Mouse (Mus musculus): ENCODE data around the gene Mrpl24.
"Not testable (repeated sequence)": the region's sequence is repeated elsewhere in the genome, so short reads cannot be mapped to it uniquely, and the experiment has no call there.

DNA sequence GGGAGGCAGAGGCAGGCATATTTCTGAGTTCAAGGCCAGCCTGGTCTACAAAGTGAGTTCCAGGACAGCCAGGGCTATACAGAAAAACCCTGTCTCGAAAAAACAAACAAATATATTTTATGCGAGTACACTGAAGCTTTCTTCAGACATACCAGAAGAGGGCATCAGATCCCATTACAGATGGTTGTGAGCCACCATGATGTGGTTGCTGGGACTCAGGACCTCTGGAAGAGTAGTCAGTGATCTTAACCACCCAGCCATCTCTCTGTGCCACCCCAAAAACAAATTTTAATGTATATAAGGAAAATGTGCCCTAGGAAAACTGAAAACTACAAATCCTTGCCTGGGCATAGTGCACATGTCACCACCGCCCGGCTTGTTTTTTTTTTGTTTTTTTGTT, 31.9 kb upstream of the Mrpl24 start:
- TF ChIP-seq CTCF (IDR thresholded peaks at IDR 0.05; ENCODE audit: low read depth, low read length); POLR2A (IDR thresholded peaks at IDR 0.05; ENCODE audit: extremely low read depth, insufficient read depth, low read length): not testable (repeated sequence)
